Mouse (Mus musculus): ENCODE measurements around the gene Taf15.

Taf15 gene

GRCm38 (mm10) chr11:83472324-83473234 lies at the start of gene Taf15:
Gene Taf15 (plus strand): TSS chr11:83473086.
- DNase-seq (ENCODE audit: low spot score in 2 of 2), result peak; percentile 94 to 97

- peak in 1 of 2 experiments; percentile 77 for DNase-seq (ENCODE audit: low spot score in 2 of 2)
These were observed 48.2 kb upstream of the Taf15 start for GRCm38 (mm10) chr11:83424681-83425080.

GRCm38 (mm10) chr11:83426964-83427363 lies 45.9 kb upstream of the Taf15 start:
- no peak for DNase-seq (ENCODE audit: low spot score in 2 of 2)

- no peak for DNase-seq (ENCODE audit: low spot score in 2 of 2)
These were observed 43.5 kb upstream of the Taf15 start, which contains the start of gene Gas2l2 for GRCm38 (mm10) chr11:83429355-83429754. Gene Gas2l2 (minus strand): TSS chr11:83429455.

- DNase-seq (ENCODE audit: low spot score in 2 of 2), result no peak
These were observed 40.4 kb upstream of the Taf15 start for GRCm38 (mm10) chr11:83432533-83432932.

GRCm38 (mm10) chr11:83437377-83437776 lies 35.5 kb upstream of the Taf15 start, which contains the start of gene 1700020L24Rik:
Gene 1700020L24Rik (plus strand): TSS chr11:83437677.
- no peak for DNase-seq (ENCODE audit: low spot score in 2 of 2)

GRCm38 (mm10) chr11:83439426-83440060 lies 33.3 kb upstream of the Taf15 start:
- no peak for DNase-seq (ENCODE audit: low spot score in 2 of 2)

GRCm38 (mm10) chr11:83440081-83441064 lies 32.5 kb upstream of the Taf15 start:
- peak; percentile 66 to 83 for DNase-seq (ENCODE audit: low spot score in 2 of 2)

GRCm38 (mm10) chr11:83441235-83441634 lies 31.7 kb upstream of the Taf15 start:
- no peak for DNase-seq (ENCODE audit: low spot score in 2 of 2)

GRCm38 (mm10) chr11:83442596-83443267 lies 30.2 kb upstream of the Taf15 start:
- peak in 1 of 2 experiments; percentile 75 for DNase-seq (ENCODE audit: low spot score in 2 of 2)

GRCm38 (mm10) chr11:83443824-83444223 lies 29.1 kb upstream of the Taf15 start:
- DNase-seq (ENCODE audit: low spot score in 2 of 2), result no peak

GRCm38 (mm10) chr11:83445001-83445400 lies 27.9 kb upstream of the Taf15 start:
- no peak for DNase-seq (ENCODE audit: low spot score in 2 of 2)

- DNase-seq (ENCODE audit: low spot score in 2 of 2), result no peak
These were observed 25.3 kb upstream of the Taf15 start for GRCm38 (mm10) chr11:83447612-83448011.

GRCm38 (mm10) chr11:83448021-83448926 lies 24.6 kb upstream of the Taf15 start:
- DNase-seq (ENCODE audit: low spot score in 2 of 2), result no peak

GRCm38 (mm10) chr11:83448927-83449236 lies 24.0 kb upstream of the Taf15 start:
- no peak for DNase-seq (ENCODE audit: low spot score in 2 of 2)

- DNase-seq (ENCODE audit: low spot score in 2 of 2), result no peak
These were observed 23.6 kb upstream of the Taf15 start for GRCm38 (mm10) chr11:83449298-83449697.

- no peak for DNase-seq (ENCODE audit: low spot score in 2 of 2)
These were observed 22.3 kb upstream of the Taf15 start for GRCm38 (mm10) chr11:83450550-83450949.

GRCm38 (mm10) chr11:83451281-83451680 lies 21.6 kb upstream of the Taf15 start:
- DNase-seq (ENCODE audit: low spot score in 2 of 2), result no peak

GRCm38 (mm10) chr11:83454548-83454947 lies 18.3 kb upstream of the Taf15 start:
- DNase-seq (ENCODE audit: low spot score in 2 of 2), result no peak

GRCm38 (mm10) chr11:83455608-83456007 lies 17.3 kb upstream of the Taf15 start:
- no peak for DNase-seq (ENCODE audit: low spot score in 2 of 2)

Data from frontal cortex, postnatal 14 days (tissue).